Mouse (Mus musculus) neural tube, embryonic 14.5 days (tissue): ENCODE measurements at regions not wholly inside any gene's neighbourhood (a gene's known extent, or its start where the extent isn't known, plus 50 kb on each side); places are given as distances from the start of the nearest gene placed in this dataset.

Experiments used
- ATAC-seq: fragments of 200-750 bp; cut with Nextera tagmentation; 2 replicates; pipeline ENCODE4 v1.8.0; 2017; ENCODE audit warnings: low read depth, mild to moderate bottlenecking, moderate TSS enrichment, moderate library complexity
- H3K27ac ChIP-seq: fragments of 300-500 bp; sonication (generic); 2 replicates; pipeline ENCODE4 v1.5.1; 2014; ENCODE audit warnings: low read depth, mild to moderate bottlenecking, control low read depth, low read length, moderate library complexity, mixed read lengths
- H3K27me3 ChIP-seq: fragments of 300-500 bp; sonication (generic); 2 replicates; pipeline ENCODE4 v1.6.1; 2014; ENCODE audit warnings: low read length; ENCODE audit not compliant: control insufficient read depth, insufficient read depth
- H3K36me3 ChIP-seq: fragments of 300-500 bp; sonication (generic); 2 replicates; pipeline ENCODE4 v1.6.1; 2014; ENCODE audit warnings: low read length, mixed read lengths; ENCODE audit not compliant: control insufficient read depth, insufficient read depth
- H3K4me1 ChIP-seq: fragments of 300-500 bp; sonication (generic); 2 replicates; pipeline ENCODE4 v1.6.1; 2014; ENCODE audit warnings: low read length; ENCODE audit not compliant: control insufficient read depth, insufficient read depth
- H3K4me2 ChIP-seq: fragments of 300-500 bp; sonication (generic); 2 replicates; pipeline ENCODE4 v1.6.1; 2014; ENCODE audit warnings: mild to moderate bottlenecking, low read depth, low read length, control low read depth
- H3K4me3 ChIP-seq: fragments of 300-500 bp; sonication (generic); 2 replicates; pipeline ENCODE4 v1.5.1; 2014; ENCODE audit warnings: low read depth, low read length, control low read depth, mixed read lengths
- H3K9ac ChIP-seq: fragments of 300-500 bp; sonication (generic); replicated peaks from 2 replicates; pipeline ENCODE4 v1.6.1; 2014; ENCODE audit warnings: low read depth, mild to moderate bottlenecking, control low read depth, low read length, mixed read lengths
- H3K9me3 ChIP-seq: fragments of 300-500 bp; sonication (generic); 2 replicates; pipeline ENCODE4 v1.6.1; 2016; ENCODE audit warnings: low read length; ENCODE audit not compliant: control insufficient read depth
- WGBS: fragments of 180-500 bp; shearing (Covaris S2); extraction: QIAGEN DNeasy Blood & Tissue Kit; methylation state at CpG from one replicate; pipeline ENCODE4 v1.1.7; 2014; 5-methylcytosine and 5-hydroxymethylcytosine counted together

GRCm38 (mm10) chr8:126807171-126807768 lies 138.4 kb downstream of the Tomm20 start:
- ATAC-seq, result no peak
- Histone ChIP-seq H3K4me3 (no peak overlapping the region), H3K27me3 (no peaks in the 10 kb centered on the region), H3K4me2 (no peak overlapping the region), H3K27ac (no peak overlapping the region), H3K36me3 (no peaks in the 10 kb centered on the region), H3K9me3 (no peaks in the 10 kb centered on the region), H3K4me1 (no peaks in the 10 kb centered on the region), H3K9ac (no peak overlapping the region)
- WGBS, result 84% methylated on average over 8 of the region's 8 CpGs

GRCm38 (mm10) chr8:126806591-126806990 lies 139.1 kb downstream of the Tomm20 start:
- no peak overlapping the region for H3K27ac ChIP-seq
- no peaks in the 10 kb centered on the region for H3K27me3 ChIP-seq

GRCm38 (mm10) chr8:126806181-126806560 lies 139.5 kb downstream of the Tomm20 start:
- H3K36me3 ChIP-seq, result no peaks in the 10 kb centered on the region
- no peaks in the 10 kb centered on the region for H3K27me3 ChIP-seq
- H3K9ac ChIP-seq, result no peak overlapping the region
- H3K4me3 ChIP-seq, result no peak overlapping the region
- H3K4me1 ChIP-seq, result no peaks in the 10 kb centered on the region
- no peak overlapping the region for H3K4me2 ChIP-seq
- ATAC-seq, result no peak
- H3K9me3 ChIP-seq, result no peaks in the 10 kb centered on the region
- H3K27ac ChIP-seq, result no peak overlapping the region
- 81% methylated on average over 3 of the region's 3 CpGs for WGBS

More at GRCm38 (mm10) chr8:126806591-126806990, 139.1 kb downstream of the Tomm20 start:
- 100% methylated on average over 2 of the region's 2 CpGs for WGBS
- Histone ChIP-seq H3K36me3 (no peaks in the 10 kb centered on the region), H3K9ac (no peak overlapping the region), H3K9me3 (no peaks in the 10 kb centered on the region), H3K4me1 (no peaks in the 10 kb centered on the region), H3K4me2 (no peak overlapping the region), H3K4me3 (no peak overlapping the region)
- no peak for ATAC-seq

- Histone ChIP-seq H3K4me1 (no peaks in the 10 kb centered on the region), H3K27ac (no peak overlapping the region), H3K27me3 (no peaks in the 10 kb centered on the region), H3K4me2 (no peak overlapping the region), H3K36me3 (no peaks in the 10 kb centered on the region), H3K4me3 (no peak overlapping the region), H3K9ac (no peak overlapping the region), H3K9me3 (no peaks in the 10 kb centered on the region)
- WGBS, result 55% methylated on average over 13 of the region's 13 CpGs
- no peak for ATAC-seq
Measured at GRCm38 (mm10) chr8:126805365-126806180, 140.1 kb downstream of the Tomm20 start.

GRCm38 (mm10) chr8:126804115-126804514 lies 141.5 kb downstream of the Tomm20 start:
- Histone ChIP-seq H3K27me3 (no peaks in the 10 kb centered on the region), H3K36me3 (no peaks in the 10 kb centered on the region), H3K4me2 (no peak overlapping the region), H3K9ac (no peak overlapping the region), H3K9me3 (no peaks in the 10 kb centered on the region), H3K4me1 (no peaks in the 10 kb centered on the region), H3K27ac (no peak overlapping the region), H3K4me3 (no peak overlapping the region)
- WGBS, result 85% methylated on average over 7 of the region's 7 CpGs
- no peak for ATAC-seq

- Histone ChIP-seq H3K27ac (no peak overlapping the region), H3K4me1 (no peaks in the 10 kb centered on the region), H3K27me3 (no peaks in the 10 kb centered on the region), H3K9ac (no peak overlapping the region), H3K4me3 (no peak overlapping the region), H3K36me3 (no peaks in the 10 kb centered on the region), H3K4me2 (no peak overlapping the region), H3K9me3 (no peaks in the 10 kb centered on the region)
- WGBS, result 76% methylated on average over 4 of the region's 4 CpGs
- no peak for ATAC-seq
Measured at GRCm38 (mm10) chr8:126802641-126803040, 143.0 kb downstream of the Tomm20 start.

- Histone ChIP-seq H3K9ac (no peak overlapping the region), H3K4me2 (no peak overlapping the region), H3K27me3 (no peaks in the 10 kb centered on the region), H3K9me3 (no peaks in the 10 kb centered on the region), H3K27ac (no peak overlapping the region), H3K4me1 (no peaks in the 10 kb centered on the region), H3K4me3 (no peak overlapping the region), H3K36me3 (no peaks in the 10 kb centered on the region)
- 68% methylated on average over 6 of the region's 6 CpGs for WGBS
- ATAC-seq, result no peak
Measured at GRCm38 (mm10) chr8:126800976-126801375, 144.7 kb downstream of the Tomm20 start.

- no peak overlapping the region for H3K9ac ChIP-seq
- no peaks in the 10 kb centered on the region for H3K27me3 ChIP-seq
- H3K4me2 ChIP-seq, result no peak overlapping the region
- no peak overlapping the region for H3K4me3 ChIP-seq
- H3K36me3 ChIP-seq, result no peaks in the 10 kb centered on the region
- no peak overlapping the region for H3K27ac ChIP-seq
- no peaks in the 10 kb centered on the region for H3K9me3 ChIP-seq
- ATAC-seq, result no peak
- WGBS, result 85% methylated on average over 9 of the region's 9 CpGs
- no peaks in the 10 kb centered on the region for H3K4me1 ChIP-seq
Measured at GRCm38 (mm10) chr8:126797571-126798334, 147.9 kb downstream of the Tomm20 start.

GRCm38 (mm10) chr8:126793657-126794056 lies 152.0 kb downstream of the Tomm20 start:
- H3K4me3 ChIP-seq, result no peak overlapping the region
- 88% methylated on average over 3 of the region's 3 CpGs for WGBS
- H3K9ac ChIP-seq, result no peak overlapping the region
- no peaks in the 10 kb centered on the region for H3K27me3 ChIP-seq
- no peak overlapping the region for H3K4me2 ChIP-seq
- no peaks in the 10 kb centered on the region for H3K4me1 ChIP-seq
- ATAC-seq, result no peak
- H3K27ac ChIP-seq, result no peak overlapping the region
- H3K9me3 ChIP-seq, result no peaks in the 10 kb centered on the region
- H3K36me3 ChIP-seq, result no peaks in the 10 kb centered on the region
